Mouse (Mus musculus): ENCODE measurements around the gene Magi1.

The Magi1 gene

DNA sequence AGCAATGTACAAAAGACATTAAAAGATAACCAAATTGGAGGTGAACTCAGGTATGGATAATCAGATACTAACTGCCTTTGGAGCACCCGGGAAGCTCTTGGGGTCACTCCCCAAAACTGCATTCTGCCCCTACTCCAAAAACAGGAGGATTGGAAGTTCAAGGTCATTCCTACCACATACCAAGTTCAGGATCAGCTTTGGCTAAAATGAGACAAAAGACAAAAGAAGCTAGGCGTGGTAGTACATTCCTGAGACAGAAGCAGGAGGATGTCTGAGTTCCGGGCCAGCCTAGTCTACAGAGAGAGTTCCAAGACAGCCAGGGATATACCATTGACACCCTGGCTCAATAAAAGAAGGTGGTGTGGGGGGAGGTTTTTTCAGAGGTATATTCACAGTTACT, 304.5 kb downstream of the Magi1 start:
- no peak for DNase-seq (ENCODE audit: low read depth, low spot score)

DNA sequence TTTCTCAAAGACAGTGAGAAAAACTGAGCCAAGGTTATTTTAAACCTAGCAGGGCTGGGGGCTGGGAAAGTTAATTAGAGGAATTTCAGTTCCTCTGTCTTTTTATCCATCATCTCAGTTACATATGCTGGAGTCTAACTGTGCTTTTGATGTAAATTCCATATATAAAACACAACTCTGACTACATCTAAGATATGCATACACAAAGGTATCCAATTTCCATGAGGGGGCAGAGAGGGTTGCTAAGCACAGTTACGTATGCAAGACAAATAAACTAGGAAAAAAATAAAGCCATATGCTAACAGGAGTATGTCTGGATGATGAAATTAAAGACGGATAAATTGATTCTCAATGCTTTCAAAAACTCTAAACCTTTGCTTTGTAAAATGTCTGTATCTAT, 315.0 kb downstream of the Magi1 start:
- no peak for DNase-seq (ENCODE audit: low read depth, low spot score)

DNA sequence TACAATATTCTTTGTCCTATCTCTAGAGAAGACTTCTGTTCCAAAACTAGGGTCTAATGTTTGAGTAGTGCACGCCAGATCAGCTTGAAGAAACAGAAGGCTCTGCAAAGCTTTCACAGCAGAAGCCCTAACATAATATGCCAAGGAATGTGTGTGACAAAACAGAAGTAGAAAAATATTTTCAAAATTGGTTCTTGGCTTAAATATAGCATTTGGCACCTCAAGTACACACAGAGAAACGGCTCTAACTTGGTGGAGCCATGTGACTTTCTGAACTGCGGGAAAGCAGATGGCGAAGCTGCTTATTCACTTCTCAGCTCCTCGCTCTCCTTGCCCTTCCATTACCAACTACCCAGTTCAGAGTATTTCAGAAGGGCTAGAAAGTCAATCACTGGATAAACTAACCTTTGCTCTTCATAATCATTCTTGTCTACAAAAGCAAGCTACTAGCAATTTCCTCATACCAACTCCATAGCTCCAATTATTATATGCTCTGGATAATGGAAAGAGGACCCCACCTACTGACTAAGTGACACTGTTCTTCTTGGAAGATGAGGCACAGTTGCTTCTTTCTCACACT, 320.9 kb downstream of the Magi1 start:
- DNase-seq (ENCODE audit: low read depth, low spot score): no peak

DNA sequence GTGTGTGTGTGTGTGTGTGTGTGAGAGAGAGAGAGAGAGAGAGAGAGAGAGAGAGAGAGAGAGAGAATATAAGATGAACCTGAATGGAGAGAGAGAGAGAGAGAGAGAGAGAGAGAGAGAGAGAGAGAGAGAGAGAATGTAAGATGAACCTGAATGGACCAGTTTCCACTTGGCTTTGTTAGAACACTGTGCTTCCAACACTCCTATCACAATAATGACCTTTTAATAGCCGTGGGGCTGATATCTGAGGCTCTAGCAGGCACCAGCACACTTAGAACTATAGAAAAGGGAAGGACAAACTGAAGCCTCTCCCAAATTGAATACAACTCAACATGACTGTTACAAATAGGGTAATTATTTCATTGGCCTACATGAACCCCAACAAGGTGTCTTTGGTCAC, 321.9 kb downstream of the Magi1 start:
- no peak for DNase-seq (ENCODE audit: low read depth, low spot score)

DNA sequence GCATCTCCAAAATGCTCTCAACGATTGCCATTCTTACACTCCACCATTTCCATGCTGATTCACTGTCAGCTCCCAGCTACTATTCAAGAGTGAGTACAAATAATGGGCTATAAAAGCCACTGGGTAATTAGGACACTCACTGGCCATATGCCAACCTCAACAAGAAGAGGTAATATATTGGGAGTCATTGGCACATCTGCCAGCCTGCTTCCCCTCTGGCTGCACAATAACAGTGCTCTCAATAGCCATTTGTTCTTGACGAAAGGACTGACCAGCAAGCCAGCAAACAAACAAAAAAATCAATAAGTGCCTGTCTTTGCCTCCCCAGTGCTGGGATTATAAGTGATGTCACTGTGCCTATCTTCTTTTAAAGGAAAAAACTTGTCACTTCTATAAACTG, 326.5 kb downstream of the Magi1 start:
- no peak for DNase-seq (ENCODE audit: low read depth, low spot score)

DNA sequence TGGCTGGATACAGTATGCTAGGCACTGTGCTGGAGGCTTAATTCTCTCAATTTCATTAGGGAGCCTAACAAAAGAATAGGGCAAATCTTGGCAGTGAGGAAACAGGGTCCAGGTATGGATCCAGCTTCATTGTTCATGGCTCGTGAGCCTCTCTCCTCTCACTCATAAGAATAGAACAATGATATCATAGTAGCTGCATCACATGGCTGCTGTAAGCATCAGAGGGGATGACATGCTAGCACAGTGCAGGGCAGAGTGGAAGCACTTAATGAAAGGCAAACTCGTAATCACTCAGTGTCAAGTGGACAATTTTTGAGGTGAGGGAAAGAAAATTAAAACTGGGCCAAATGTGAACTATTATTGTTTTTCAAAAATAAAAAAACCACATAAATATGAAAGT, 337.1 kb downstream of the Magi1 start:
- DNase-seq (ENCODE audit: low read depth, low spot score): no peak

DNA sequence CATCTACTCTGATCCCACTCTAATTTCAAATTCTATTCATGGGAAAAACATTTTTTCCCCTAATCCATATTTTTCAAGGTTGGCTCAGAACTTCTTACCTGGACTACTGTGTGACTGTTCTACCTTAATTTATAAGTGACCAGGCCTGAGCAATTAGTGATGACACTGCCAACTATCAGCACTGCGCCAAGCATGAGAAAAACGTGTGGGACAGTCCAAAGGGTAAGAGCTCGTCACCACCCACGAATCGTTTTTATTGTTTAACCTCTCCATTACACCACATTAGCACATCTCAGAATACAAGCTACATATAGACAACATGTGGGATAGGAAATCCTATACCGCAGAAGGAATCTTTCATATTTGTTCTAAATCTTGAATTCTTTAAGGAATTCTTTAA, 347.4 kb downstream of the Magi1 start:
- DNase-seq (ENCODE audit: low read depth, low spot score): no peak

DNA sequence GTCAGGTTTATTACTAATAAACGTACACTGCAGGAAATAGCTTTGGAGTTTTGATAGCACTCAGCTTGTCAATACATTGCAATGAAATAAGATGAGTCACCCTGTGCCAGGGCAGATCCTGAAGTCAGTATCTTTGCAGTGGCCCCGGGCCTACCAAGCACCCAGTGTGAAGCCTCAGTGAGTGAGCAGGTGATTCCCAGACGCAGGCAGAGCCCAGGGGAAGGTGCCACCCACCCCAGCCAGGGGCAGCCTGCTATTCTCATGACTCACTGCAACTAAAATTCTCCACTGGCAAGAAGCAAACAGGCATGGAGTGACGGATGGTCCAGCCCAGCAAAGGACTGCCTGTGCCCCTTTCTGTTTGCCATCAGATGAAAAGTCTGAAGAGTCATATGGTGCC, 347.9 kb downstream of the Magi1 start:
- no peak for DNase-seq (ENCODE audit: low read depth, low spot score)

DNA sequence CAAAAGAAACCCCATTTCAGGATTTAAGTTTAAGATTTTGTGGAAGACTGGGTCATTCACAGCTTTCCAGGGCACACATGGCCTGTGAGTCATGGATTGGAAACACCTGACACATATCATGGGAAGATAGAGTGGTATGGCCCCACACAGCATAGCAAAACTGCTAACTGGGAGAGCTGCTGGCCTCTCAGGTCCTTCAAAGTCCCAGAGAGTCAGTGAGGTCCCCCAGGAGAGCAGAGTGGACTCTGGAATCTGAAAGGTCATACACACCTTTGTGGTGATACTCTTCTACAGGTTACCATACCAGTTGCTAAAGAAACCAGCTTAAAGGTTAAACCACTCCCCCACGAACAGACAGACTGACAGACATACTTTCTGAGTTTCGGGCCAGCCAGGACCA, 349.0 kb downstream of the Magi1 start:
- DNase-seq (ENCODE audit: low read depth, low spot score): no peak

DNA sequence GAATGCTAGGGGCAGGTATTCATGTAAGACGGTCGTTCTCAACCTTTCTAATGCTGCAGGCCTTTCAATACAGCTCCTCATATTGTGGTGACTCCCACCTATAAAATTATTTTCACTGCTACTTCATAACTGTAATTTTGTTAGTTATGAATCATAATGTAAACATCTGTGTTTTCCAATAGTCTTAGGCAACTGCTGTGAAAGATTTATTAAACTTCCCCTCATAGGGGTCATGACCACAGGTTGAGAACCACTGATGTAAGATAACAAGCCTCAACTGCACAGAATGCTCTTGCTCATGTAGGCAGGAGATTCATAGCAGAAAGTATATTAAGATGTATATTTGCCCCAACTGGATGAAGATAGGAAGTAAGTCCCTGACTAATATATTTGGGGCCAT, 359.1 kb downstream of the Magi1 start:
- DNase-seq (ENCODE audit: low read depth, low spot score): no peak

DNA sequence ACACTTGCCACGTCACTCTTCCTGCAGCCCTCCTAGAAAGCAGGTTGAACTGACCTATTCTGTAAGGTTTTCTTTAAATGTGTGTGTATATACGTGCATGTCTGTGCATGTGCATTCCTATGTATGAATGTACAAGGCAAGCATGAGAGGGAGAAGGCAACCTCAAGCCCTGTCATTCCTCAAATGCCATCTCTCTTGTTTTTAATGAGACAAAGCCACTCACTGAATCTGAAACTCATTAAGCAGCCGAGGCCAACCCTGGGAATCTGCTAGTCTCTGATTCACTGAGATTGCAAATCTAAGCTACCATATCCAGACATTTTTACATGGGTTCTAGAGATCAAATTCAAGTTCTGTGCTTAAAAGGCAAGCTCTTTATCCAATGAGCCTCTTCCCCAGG, 359.7 kb downstream of the Magi1 start:
- no peak for DNase-seq (ENCODE audit: low read depth, low spot score)

DNA sequence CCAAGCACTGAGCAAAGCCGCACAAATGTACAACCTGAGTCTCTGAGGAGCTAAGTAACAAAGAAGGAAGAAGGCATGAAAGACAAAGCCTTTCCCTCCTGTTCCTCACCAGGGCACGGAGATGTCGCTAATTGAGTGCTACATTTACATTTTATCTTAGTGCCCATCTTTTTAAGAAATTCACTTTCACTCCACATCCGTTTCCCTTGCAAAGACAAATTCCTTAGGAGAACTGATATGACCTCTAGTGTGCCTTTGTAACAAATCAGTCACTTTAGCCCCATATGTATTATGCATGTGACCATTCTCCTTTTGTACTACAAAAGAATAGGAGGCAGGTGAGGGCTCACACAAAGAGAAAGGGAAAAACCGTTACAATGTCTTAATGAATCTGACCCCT, 360.4 kb downstream of the Magi1 start:
- DNase-seq (ENCODE audit: low read depth, low spot score): no peak

DNA sequence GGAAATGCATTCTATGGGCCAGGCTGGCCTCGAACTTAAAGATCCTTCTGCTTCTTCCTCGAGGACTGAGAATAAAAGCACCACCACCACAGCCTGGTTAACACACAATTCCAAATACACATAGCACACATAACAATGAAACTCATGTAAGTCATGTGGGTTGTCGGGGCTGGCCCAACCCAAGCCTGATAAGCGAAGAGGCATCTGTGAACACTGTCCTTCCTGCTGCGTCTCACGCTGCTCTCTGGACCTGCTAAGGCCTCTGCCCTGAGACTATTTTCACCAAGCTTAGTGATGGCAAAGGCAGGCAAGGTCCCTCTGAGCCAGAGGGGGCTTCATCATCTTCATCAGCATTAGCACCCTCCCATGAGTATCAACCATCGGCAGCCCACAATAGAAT, 360.8 kb downstream of the Magi1 start:
- no peak for DNase-seq (ENCODE audit: low read depth, low spot score)

DNA sequence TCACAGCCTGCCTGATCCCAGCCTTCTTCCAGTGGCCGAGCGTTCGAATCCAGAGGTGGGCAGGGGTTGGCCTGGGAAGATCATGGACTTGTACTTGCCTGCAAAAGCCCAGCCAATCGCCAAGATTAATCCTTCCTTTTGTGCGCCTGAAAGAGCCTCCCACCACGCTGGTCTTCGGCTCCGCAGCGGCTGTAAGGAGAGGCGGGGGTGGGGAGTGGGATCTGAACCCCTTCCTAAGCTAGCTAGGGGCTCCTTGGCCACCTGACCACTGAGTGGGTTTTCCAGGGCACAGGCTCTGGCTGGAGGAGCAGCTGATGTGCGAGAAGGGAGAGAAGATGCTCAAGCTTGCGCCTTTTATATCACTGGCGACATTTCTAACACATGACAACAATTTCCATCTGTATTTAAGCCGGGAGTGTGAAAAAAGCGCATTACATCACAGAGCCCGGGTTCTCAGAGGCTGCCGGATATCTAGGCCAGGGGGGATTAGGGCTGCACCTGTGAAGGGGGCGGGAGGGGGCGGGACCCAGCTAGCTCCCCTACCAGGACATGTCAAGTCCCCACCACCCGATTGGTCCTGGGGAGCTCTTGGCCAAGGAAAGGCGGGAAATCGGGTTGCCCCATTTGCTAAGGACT, 370.4 kb downstream of the Magi1 start:
- DNase-seq (ENCODE audit: low read depth, low spot score): peak; percentile 33

DNA sequence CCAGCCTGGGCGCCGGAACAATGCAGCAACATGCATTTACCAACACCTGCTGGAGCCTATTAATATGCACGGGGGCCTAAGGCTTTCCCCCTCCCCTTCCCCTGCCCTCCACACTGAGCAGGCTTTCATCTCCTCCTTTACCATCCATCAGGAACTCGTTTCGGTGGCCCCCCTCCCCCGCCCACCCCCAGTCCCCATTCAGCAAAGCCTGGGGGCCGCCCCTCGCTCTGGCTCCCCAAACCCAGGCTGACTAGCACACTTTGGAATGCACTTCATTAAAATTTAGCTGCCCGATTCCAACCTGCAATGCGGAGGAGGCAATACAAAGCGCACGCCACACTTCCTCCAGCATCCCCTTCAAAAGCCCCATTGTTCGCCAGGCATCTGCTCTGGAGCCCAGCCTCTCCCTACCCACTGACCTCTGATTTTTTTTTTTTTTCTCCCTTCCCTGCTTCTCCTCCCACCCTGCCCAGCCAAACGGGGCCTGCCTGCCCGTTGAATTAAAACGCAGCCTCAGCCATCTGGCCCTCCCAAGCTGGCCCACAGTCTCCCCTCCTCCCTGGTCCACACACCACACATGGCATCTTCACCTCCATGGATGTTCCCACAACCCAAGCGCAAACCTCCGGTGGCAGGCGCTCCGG, 371.0 kb downstream of the Magi1 start:
- DNase-seq (ENCODE audit: low read depth, low spot score): no peak

DNA sequence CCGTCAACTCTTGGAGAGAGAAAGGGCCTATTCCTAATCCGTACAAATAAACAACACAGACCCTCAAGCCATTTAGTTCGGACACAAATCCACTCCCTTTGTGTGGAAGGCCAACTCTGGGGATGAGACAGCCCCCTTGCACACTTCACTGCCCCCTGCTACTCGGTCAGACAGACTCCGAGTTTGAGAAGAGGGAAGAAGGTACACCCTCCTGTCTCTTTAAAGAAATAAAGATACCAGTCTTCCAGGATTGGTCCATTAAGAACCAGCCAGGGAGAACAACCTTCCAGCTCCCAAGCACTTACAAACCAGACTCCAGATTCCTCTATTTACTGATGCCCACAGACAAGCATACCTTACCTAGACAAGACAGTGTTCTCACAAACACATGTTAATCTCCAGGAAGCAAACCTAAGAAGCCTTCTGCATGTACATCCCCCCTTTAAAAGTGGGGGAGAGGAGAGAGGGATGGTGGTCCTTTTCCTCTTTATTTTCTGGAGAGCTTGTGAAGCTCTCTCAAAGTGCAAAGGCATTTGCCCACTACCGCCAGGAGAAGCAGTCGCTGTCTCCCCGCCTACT, 371.6 kb downstream of the Magi1 start:
- DNase-seq (ENCODE audit: low read depth, low spot score): no peak

DNA sequence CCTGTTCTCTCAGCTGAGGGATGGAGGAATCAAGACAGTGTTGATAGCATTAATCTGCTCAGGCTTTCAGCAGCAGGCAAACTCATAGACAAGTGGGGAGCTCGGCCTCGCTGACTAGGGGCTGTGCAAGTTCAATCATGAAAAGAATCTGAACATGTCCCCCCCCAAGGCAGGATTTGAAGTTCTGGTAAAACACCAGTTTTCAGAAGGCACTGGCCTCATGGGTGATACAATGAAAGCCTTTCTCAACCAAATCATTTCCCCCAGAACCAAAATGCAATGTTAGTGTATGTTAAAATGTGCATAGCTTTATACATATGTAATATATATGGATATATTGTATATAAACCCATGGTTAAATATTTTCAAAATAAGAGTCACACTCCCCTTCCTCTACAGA, 372.3 kb downstream of the Magi1 start:
- no peak for DNase-seq (ENCODE audit: low read depth, low spot score)

DNA sequence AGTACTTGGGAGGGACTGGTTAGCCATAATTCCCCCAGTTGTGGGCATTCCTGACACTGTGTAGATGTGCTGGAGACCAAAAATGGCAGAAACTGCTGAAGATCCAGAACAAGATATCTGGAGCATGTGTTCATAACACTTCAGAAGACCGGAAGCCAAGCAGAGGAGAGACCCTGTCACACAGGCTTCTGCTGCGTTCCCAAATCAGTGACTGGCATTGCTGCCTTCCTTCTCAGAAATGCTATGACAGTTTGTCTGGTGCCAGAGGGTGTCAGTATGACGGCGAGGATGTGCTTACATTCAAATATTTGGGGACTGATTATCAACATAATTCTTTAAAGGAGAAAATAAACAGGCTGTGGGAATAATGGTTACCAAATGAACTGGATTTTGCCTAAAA, 373.7 kb downstream of the Magi1 start:
- DNase-seq (ENCODE audit: low read depth, low spot score): no peak

DNA sequence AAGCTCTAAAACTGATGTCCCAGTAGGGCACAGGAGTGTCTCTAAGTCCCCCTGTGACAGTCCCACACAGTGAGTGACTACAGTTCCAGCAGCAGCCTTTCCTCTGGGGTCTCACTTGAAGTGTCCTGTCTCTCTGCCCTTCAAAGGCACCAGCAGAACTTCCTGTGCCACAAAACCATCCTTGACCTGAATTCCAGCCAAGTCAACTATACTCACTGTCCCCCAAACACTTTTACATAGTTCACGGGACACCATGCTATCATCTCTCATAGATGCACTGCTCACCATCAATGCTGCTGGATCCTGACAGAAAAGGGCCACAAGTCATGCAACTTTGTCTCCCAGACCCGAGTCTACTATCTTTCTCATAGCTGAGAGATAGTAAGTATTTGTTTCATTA, 378.7 kb downstream of the Magi1 start:
- no peak for DNase-seq (ENCODE audit: low read depth, low spot score)

DNA sequence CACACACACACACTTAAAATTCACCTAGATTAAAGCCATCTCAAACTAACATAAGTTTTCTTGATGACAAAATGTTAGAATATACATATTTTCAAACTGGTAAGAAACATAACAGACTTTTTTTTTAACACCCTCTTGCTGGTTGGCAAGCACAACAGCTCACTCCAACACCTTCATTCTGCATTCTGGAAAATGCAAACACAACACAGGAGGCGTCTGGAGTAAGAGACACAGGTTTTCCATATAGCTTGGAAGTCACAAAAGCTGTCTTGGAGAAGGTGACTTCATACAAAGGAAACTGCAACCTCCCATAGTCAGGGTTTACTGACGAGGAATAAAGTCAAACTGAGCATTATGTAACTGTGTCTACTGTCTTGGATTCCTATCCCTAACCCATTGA, 381.5 kb downstream of the Magi1 start:
- no peak for DNase-seq (ENCODE audit: low read depth, low spot score)

DNA sequence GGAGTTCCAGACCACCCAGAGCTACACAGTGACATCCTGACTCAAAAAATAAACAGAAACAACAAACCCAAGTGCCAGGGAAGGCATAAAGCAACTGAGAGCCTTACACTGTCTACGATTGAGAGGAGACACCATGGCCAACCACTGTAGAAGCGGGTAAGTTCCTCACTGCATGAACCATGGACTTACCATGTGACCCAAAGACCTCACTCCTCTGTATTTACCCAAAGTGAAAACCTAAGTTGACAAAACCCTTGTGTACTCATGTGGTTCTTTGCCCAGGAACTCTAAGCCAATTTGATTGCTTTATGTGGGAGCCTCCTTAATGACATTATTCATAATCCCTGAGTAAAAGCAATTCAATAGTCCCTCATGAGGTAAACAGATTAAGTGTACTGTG, 382.3 kb downstream of the Magi1 start:
- DNase-seq (ENCODE audit: low read depth, low spot score): no peak

DNA sequence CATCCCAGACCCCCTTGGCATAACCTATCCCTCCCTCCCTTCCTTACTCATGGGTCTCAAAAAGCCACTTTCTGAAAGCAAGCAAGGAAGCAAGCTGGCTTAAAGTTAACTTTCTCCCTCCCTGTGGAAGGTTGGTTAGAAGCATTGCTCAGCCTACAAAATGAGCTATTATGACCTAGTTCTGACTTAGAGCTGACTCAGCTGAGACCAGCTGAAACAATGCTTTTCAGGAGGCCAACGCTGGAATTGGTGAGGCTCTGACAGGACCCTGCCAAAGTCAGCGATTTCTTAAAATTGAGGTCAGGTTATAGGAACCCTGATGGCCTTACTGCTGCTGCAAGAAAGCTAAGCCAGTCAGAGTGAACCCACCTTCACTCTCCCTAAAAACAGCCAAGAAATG, 386.2 kb downstream of the Magi1 start:
- DNase-seq (ENCODE audit: low read depth, low spot score): no peak

DNA sequence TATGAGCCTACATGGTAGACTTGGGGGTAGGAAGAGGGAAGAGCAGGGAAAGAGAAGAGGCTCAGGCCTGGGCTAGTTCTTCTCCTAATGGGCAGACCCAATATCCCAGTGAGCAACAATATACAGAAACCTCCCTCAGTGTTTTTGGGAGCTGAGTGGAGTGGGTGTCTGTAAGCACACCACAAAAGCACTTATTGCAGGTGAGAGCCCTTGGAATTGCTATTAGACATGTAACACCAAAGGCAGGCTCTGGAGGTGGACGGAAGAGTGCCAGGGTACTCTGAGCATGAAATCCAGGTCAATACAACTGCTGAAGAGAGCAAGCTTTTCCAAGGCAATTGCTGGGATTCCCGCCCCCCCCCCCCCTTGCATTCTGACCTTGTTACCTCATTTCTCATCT, 388.0 kb downstream of the Magi1 start:
- DNase-seq (ENCODE audit: low read depth, low spot score): no peak

All from retina, adult 2 months (tissue).